Mouse (Mus musculus) megakaryocyte-erythroid progenitor cell, adult 5-6 weeks (primary cell): Measurements from ENCODE around the gene Nlrc5. TPM values are rescaled to one million over a fixed set of nuclear protein-coding genes. Genes with fewer than 3 reads are reported as not detected.
"Not testable (repeated sequence)": the region's sequence is repeated elsewhere in the genome, so short reads cannot be mapped to it uniquely, and the experiment has no call there.

Experiments used
- ATAC-seq: replicated peaks from 2 replicates; pipeline ENCODE4 v1.8.0; 2016; ENCODE audit warnings: mild to moderate bottlenecking, inconsistent platforms; ENCODE audit not compliant: severe bottlenecking, poor library complexity, low FRiP score, low TSS enrichment
- total RNA-seq, 2 experiments: library from RNA; stranded (forward) in 1 of 2; stranded (reverse) in 1 of 2; fragments of 200-1000, 215-1000 nt in 1 of 2; fragments of >200 nt in 1 of 2; fragmentation: Nextera tagmentation in 1 of 2; gene quantifications; 2 replicates each; pipeline ENCODE4 v1.2.3; 2014 to 2017

Gene Nlrc5
- total RNA-seq, 2 experiments from 2014 or later = 25.4 to 47.6 TPM

GRCm38 (mm10) chr8:94413509-94413908 is 20.6 kb upstream of the Nlrc5 start:
- ATAC-seq = no peak

- ATAC-seq = no peak; the same call in 1 of the 2 replicates
Observed at GRCm38 (mm10) chr8:94415218-94415617, 18.9 kb upstream of the Nlrc5 start.

GRCm38 (mm10) chr8:94418017-94418416 is 16.1 kb upstream of the Nlrc5 start:
- peak; percentile 55 for ATAC-seq

- no peak for ATAC-seq
Observed at GRCm38 (mm10) chr8:94422270-94422669, 11.9 kb upstream of the Nlrc5 start.

- ATAC-seq = no peak
Observed at GRCm38 (mm10) chr8:94427953-94428352, 6.2 kb upstream of the Nlrc5 start.

GRCm38 (mm10) chr8:94428420-94428819 is 5.7 kb upstream of the Nlrc5 start:
- ATAC-seq = no peak

GRCm38 (mm10) chr8:94429376-94429775 is 4.8 kb upstream of the Nlrc5 start:
- ATAC-seq = no peak

- ATAC-seq = no peak
Observed at GRCm38 (mm10) chr8:94432212-94432611, 1.9 kb upstream of the Nlrc5 start.

GRCm38 (mm10) chr8:94434958-94435357 is 802 bp downstream of the Nlrc5 start:
- ATAC-seq = no peak

GRCm38 (mm10) chr8:94435397-94436111 is 1.4 kb downstream of the Nlrc5 start:
- ATAC-seq = no peak

- ATAC-seq = no peak
Observed at GRCm38 (mm10) chr8:94436112-94436572, 2.0 kb downstream of the Nlrc5 start.

- no peak for ATAC-seq
Observed at GRCm38 (mm10) chr8:94436900-94437299, 2.7 kb downstream of the Nlrc5 start.

GRCm38 (mm10) chr8:94438659-94439058 is 4.5 kb downstream of the Nlrc5 start:
- ATAC-seq = no peak

- ATAC-seq = no peak
Observed at GRCm38 (mm10) chr8:94439691-94440090, 5.5 kb downstream of the Nlrc5 start.

GRCm38 (mm10) chr8:94440389-94440788 is 6.2 kb downstream of the Nlrc5 start:
- no peak for ATAC-seq

GRCm38 (mm10) chr8:94441686-94442085 is 7.5 kb downstream of the Nlrc5 start:
- no peak for ATAC-seq

GRCm38 (mm10) chr8:94443153-94443552 is 9.0 kb downstream of the Nlrc5 start:
- no peak for ATAC-seq

GRCm38 (mm10) chr8:94444480-94444879 is 10.3 kb downstream of the Nlrc5 start:
- no peak for ATAC-seq

- ATAC-seq = no peak
Observed at GRCm38 (mm10) chr8:94447142-94447541, 13.0 kb downstream of the Nlrc5 start.

GRCm38 (mm10) chr8:94447583-94448324 is 13.6 kb downstream of the Nlrc5 start:
- no peak for ATAC-seq

- ATAC-seq = not testable (repeated sequence)
Observed at GRCm38 (mm10) chr8:94452991-94453390, 18.8 kb downstream of the Nlrc5 start.
